Mouse (Mus musculus): ENCODE measurements around the gene 1700001F09Rik. TPM values are rescaled to one million over a fixed set of nuclear protein-coding genes. Genes with fewer than 3 reads are reported as not detected.
"Not testable (repeated sequence)": the region's sequence is repeated elsewhere in the genome, so short reads cannot be mapped to it uniquely, and the experiment has no call there.

The 1700001F09Rik gene
- not detected in 2 replicates for polyA plus RNA-seq (2016; fragmentation: Nextera tagmentation; extraction: Ambion mirVana)

DNA sequence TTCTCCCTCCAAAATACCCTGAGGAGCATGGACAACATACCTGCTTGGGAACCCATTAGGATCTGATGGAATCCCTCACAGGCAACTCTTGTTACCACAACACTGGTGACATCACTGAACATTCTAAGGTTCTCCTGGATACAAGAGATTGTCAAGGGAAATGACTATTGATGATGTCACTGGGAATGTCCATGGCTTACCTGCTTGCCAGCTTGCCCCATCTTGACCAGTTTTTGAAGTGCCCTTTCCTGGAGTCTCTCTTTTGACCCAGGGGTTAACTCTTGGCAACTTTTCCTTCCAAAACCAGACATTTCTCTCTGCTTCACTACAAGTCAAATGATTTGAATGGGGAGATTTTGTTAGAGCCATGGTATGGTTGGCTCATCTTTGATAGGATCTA, at the start of gene 1700001F09Rik:
TSS of gene 1700001F09Rik (minus strand) at position 101 of the 400 bp plus-strand sequence.
- H3K4me2 ChIP-seq; H3K9ac ChIP-seq (replicated peaks); H3K4me1 ChIP-seq (replicated peaks); H3K4me3 ChIP-seq (replicated peaks); H3K27ac ChIP-seq; H3K27me3 ChIP-seq; H3K36me3 ChIP-seq; H3K9me3 ChIP-seq; ATAC-seq (ENCODE audit: insufficient number of reproducible peaks, insufficient read depth, low FRiP score, low TSS enrichment, low read depth): not testable (repeated sequence)

DNA sequence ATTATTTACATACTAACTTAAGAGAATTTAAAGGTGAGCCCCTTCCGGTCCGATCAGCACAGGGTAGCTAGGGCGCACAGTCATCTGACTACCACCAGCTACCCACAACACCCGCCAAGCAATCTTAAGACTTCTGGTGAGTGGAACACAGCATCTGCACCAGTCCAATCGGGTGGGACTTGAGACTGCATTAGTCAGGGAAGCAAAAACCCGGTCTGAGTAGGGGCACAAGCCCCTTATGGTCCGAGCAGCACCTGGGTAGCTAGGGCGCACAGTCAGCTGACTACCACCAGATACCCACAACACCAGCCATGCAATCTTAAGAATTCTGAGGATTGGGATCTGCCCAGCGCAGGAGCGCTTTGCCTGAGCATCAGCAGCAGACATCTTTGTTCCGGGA, 14.1 kb upstream of the 1700001F09Rik start:
- H3K27ac ChIP-seq; H3K36me3 ChIP-seq; H3K27me3 ChIP-seq; H3K9me3 ChIP-seq; H3K9ac ChIP-seq (replicated peaks); H3K4me2 ChIP-seq; H3K4me1 ChIP-seq (replicated peaks); H3K4me3 ChIP-seq (replicated peaks); ATAC-seq (ENCODE audit: insufficient number of reproducible peaks, insufficient read depth, low FRiP score, low TSS enrichment, low read depth): not testable (repeated sequence)
- WGBS: 80% methylated on average over 11 of the region's 11 CpGs

DNA sequence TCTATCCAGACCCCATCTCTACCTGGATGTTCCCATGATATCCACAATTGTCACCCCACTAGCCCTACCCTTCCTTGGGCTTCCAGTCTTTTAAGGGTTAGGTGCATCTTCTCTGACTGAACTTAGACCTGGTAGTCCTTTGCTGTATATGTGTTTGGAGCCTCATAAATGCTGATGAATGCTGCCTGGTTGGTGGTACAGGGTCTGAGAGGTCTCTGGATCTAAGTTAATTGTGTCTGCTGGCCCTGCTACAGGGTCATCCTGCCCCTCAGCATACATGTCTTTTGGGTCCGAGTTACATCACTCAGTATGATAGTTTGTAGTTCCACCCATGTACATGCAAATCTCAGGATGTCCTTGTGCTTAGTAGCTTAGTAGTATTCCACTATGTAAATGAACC, 11.6 kb upstream of the 1700001F09Rik start:
- WGBS: 65% methylated on average over 1 of the region's 1 CpGs
- H3K27ac ChIP-seq; H3K4me3 ChIP-seq (replicated peaks); ATAC-seq (ENCODE audit: insufficient number of reproducible peaks, insufficient read depth, low FRiP score, low TSS enrichment, low read depth); H3K9me3 ChIP-seq; H3K27me3 ChIP-seq; H3K9ac ChIP-seq (replicated peaks); H3K4me2 ChIP-seq; H3K4me1 ChIP-seq (replicated peaks); H3K36me3 ChIP-seq: not testable (repeated sequence)

DNA sequence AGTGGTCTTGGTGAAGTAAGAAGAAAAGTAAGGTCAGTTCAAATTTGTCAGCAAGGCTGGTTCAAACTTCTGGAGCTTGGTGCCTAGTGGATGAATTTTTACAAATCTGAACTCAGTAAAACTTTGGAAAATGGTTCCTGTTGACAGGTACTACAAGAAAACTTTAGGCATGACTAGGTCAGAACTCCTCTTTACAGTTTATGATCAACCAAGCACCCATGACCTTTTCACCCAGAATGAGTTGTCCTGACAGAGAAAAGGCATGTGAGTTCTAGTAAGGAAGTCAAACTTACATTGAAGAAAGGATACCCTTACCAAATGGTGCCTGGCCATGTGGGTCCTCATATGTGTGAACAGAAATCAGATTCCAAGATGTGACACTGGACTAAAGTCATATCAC, 9.9 kb upstream of the 1700001F09Rik start:
- H3K9ac ChIP-seq (replicated peaks); H3K9me3 ChIP-seq; ATAC-seq (ENCODE audit: insufficient number of reproducible peaks, insufficient read depth, low FRiP score, low TSS enrichment, low read depth); H3K27ac ChIP-seq; H3K27me3 ChIP-seq; H3K4me2 ChIP-seq; H3K4me3 ChIP-seq (replicated peaks); H3K4me1 ChIP-seq (replicated peaks); H3K36me3 ChIP-seq: not testable (repeated sequence)

DNA sequence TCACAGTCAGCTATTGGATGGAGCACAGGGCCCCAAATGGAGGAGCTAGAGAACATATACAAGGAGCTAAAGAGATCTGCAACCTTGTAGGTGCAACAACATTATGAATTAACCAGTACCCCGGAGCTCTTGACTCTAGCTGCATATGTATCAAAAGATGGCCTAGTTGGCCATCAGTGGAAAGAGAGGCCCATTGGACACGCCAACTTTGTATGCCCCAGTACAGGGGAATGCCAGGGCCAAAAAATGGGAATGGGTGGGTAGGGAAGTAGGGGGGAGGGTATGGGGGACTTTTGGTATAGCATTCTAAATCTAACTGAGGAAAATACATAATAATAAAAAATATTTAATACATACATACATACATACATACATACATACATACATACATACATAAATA, 5.3 kb upstream of the 1700001F09Rik start:
- 92% methylated on average over 2 of the region's 2 CpGs for WGBS
- not testable (repeated sequence) for H3K27me3 ChIP-seq; H3K27ac ChIP-seq; ATAC-seq (ENCODE audit: insufficient number of reproducible peaks, insufficient read depth, low FRiP score, low TSS enrichment, low read depth); H3K4me1 ChIP-seq (replicated peaks); H3K9ac ChIP-seq (replicated peaks); H3K4me3 ChIP-seq (replicated peaks); H3K36me3 ChIP-seq; H3K9me3 ChIP-seq; H3K4me2 ChIP-seq

DNA sequence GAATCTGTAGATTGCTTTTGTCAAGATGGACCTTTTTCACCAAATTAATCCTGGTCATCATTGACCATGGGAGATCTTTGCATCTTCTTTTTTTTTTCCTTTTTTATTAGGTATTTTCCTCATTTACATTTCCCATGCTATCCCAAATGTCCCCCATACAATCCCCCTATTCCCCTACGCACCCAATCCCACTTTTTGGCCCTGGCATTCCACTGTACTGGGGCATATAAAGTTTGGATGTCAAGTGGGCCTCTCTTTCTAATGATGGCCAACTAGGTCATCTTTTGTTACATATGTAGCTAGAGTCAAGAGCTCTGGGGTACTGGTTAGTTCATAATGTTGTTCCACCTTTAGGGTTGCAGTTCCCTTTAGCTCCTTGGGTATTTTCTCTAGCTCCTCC, 10.0 kb downstream of the 1700001F09Rik start:
- not testable (repeated sequence) for ATAC-seq (ENCODE audit: insufficient number of reproducible peaks, insufficient read depth, low FRiP score, low TSS enrichment, low read depth); H3K4me2 ChIP-seq; H3K9me3 ChIP-seq; H3K27ac ChIP-seq; H3K27me3 ChIP-seq; H3K9ac ChIP-seq (replicated peaks); H3K4me3 ChIP-seq (replicated peaks); H3K4me1 ChIP-seq (replicated peaks); H3K36me3 ChIP-seq
- 70% methylated on average over 1 of the region's 1 CpGs for WGBS

DNA sequence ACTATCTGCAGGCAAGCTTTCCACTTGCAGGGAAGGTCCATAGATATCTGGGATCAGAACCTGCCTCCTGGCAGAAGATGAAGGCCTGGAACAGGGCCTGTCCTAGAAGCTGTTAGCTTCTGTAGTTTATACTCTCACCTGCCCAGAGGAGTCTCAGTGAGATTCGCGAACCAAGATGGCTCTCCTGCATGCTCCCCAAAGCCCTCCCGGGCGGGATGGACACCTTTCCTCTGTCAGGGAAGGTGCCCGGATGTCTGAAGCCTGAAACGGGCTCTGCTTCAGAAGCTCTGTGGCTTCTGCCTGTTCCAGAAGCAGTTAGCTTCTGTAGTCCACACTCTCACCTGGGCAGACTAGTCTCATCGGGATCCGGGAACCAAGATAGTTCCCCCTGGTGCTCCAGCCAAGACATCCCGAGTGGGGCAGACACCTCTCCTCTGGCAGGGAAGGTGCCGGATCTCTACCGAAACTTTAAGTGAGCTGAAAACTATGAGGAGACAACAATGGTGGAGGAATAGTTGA, 16.2 kb downstream of the 1700001F09Rik start:
- WGBS: 90% methylated on average over 11 of the region's 11 CpGs
- not testable (repeated sequence) for H3K9ac ChIP-seq (replicated peaks); H3K4me3 ChIP-seq (replicated peaks); H3K27ac ChIP-seq; H3K4me1 ChIP-seq (replicated peaks); H3K36me3 ChIP-seq; H3K27me3 ChIP-seq; H3K9me3 ChIP-seq; ATAC-seq (ENCODE audit: insufficient number of reproducible peaks, insufficient read depth, low FRiP score, low TSS enrichment, low read depth); H3K4me2 ChIP-seq

DNA sequence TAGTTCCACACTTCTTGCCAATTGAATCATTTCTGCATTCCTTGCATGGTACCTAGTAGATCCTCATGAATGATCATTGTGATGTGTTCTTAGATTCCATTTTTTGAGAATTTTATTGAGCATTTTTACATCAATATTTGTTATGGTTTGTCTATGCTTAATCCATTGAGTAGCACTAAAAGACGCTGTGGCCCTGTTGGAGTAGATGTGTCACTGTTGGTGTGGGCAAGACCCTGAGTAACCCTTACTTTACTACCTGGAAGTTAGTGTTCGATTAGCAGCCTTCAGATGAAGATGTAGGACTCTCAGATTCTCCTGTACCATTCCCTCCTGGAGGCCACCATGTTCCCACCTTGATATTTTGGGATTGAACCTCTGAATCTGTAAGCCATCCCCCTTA, 19.0 kb downstream of the 1700001F09Rik start:
- not testable (repeated sequence) for H3K4me2 ChIP-seq; H3K36me3 ChIP-seq; H3K4me1 ChIP-seq (replicated peaks); H3K27ac ChIP-seq; H3K9ac ChIP-seq (replicated peaks); H3K9me3 ChIP-seq; ATAC-seq (ENCODE audit: insufficient number of reproducible peaks, insufficient read depth, low FRiP score, low TSS enrichment, low read depth); H3K27me3 ChIP-seq; H3K4me3 ChIP-seq (replicated peaks)
- WGBS: 70% methylated on average over 2 of the region's 2 CpGs

DNA sequence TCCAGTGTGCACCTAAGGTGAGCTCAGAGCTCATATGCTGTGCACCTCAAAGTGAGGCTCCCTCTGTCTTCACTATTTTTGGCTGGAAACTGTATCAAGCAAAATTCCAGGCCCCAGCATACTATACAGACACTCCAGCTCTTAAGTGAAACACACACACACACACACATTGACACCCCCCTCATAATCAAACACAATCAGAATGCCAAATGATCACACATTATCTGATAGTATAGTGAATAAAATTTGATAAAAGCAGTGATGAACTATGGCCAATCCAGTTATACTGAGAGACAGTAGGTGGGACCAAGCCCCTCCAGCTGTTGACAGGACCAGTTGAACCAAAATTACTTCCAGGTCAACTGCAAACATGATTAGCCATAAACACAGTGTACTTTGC, 28.1 kb downstream of the 1700001F09Rik start:
- ATAC-seq (ENCODE audit: insufficient number of reproducible peaks, insufficient read depth, low FRiP score, low TSS enrichment, low read depth): not testable (repeated sequence)

DNA sequence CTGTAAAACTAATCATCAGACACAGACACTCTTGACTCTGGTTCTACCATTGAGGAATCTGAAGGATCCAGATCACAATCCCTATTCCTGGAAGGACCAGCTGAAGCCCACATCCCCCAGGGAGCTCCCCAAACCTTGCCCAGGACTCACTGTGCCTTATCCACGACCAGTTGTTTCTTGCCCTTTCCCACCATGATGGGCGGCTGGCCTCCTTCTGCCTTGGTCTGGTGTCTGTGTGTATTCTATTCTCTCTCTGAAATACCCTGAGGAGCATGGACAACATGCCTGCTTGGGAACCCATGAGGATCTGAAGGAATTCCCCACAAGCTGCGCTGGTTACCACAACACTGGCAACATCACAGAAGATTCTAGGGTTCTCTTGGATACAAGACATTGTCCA, 54.1 kb downstream of the 1700001F09Rik start, which contains the start of gene Gm8127:
TSS of gene Gm8127 (minus strand) at position 330 of the 400 bp plus-strand sequence.
- WGBS: 82% methylated on average over 3 of the region's 3 CpGs
- not testable (repeated sequence) for H3K9ac ChIP-seq (replicated peaks); H3K4me1 ChIP-seq (replicated peaks); H3K27ac ChIP-seq; H3K36me3 ChIP-seq; H3K4me2 ChIP-seq; H3K27me3 ChIP-seq; H3K4me3 ChIP-seq (replicated peaks); ATAC-seq (ENCODE audit: insufficient number of reproducible peaks, insufficient read depth, low FRiP score, low TSS enrichment, low read depth); H3K9me3 ChIP-seq

More for the DNA sequence above, 28.1 kb downstream of the 1700001F09Rik start:
- H3K27ac ChIP-seq; H3K9ac ChIP-seq (replicated peaks); H3K9me3 ChIP-seq; H3K36me3 ChIP-seq; H3K27me3 ChIP-seq; H3K4me2 ChIP-seq; H3K4me1 ChIP-seq (replicated peaks); H3K4me3 ChIP-seq (replicated peaks): not testable (repeated sequence)

Data from limb, embryonic 12.5 days (tissue).